Mouse (Mus musculus): Measurements from ENCODE around the gene Ppa1. TPM values are rescaled to one million over a fixed set of nuclear protein-coding genes. Genes with fewer than 3 reads are reported as not detected.

The Ppa1 gene
- polyA plus RNA-seq, 1 experiment from 2014 or later, result 194 TPM

- no peak overlapping the region for H3K4me2 ChIP-seq
- no peaks in the 10 kb centered on the region for H3K27me3 ChIP-seq
- H3K27ac ChIP-seq, result no peak overlapping the region
- H3K4me3 ChIP-seq, result no peak overlapping the region
- ATAC-seq (ENCODE audit: insufficient number of reproducible peaks, insufficient read depth, low FRiP score, low TSS enrichment, low read depth), result no peak
- H3K9ac ChIP-seq, result no peak overlapping the region
- H3K4me1 ChIP-seq, result no peaks in the 10 kb centered on the region
- 64% methylated on average over 6 of the region's 6 CpGs for WGBS
- no peaks in the 10 kb centered on the region for H3K36me3 ChIP-seq
- no peaks in the 10 kb centered on the region for H3K9me3 ChIP-seq
These were observed 74.9 kb downstream of the Ppa1 start for GRCm38 (mm10) chr10:61723271-61723670.

Other genes starting within 250 kb of the Ppa1 start
- 0.15 and 0.25 TPM in 2 replicates for gene Nodal, start 230.6 kb upstream of the Ppa1 start, polyA plus RNA-seq (2015; fragmentation: Nextera tagmentation; extraction: Ambion mirVana)
- gene Eif4ebp2, start 195.9 kb upstream of the Ppa1 start, polyA plus RNA-seq (2015; fragmentation: Nextera tagmentation; extraction: Ambion mirVana), result 63.3 and 67.6 TPM in 2 replicates
- gene Lrrc20, start 172.8 kb upstream of the Ppa1 start, polyA plus RNA-seq (2015; fragmentation: Nextera tagmentation; extraction: Ambion mirVana), result 10.2 and 12.4 TPM in 2 replicates
- gene Npffr1, start 53.1 kb upstream of the Ppa1 start, polyA plus RNA-seq (2015; fragmentation: Nextera tagmentation; extraction: Ambion mirVana), result 0.12 TPM in 1 of 2 replicates, not detected in the other
- gene Sar1a, start 31.7 kb downstream of the Ppa1 start, polyA plus RNA-seq (2015; fragmentation: Nextera tagmentation; extraction: Ambion mirVana), result 272 and 274 TPM in 2 replicates
- gene Tysnd1, start 47.0 kb downstream of the Ppa1 start, polyA plus RNA-seq (2015; fragmentation: Nextera tagmentation; extraction: Ambion mirVana), result 26.8 and 33.3 TPM in 2 replicates
- 9.4 and 11.0 TPM in 2 replicates for gene Aifm2, start 66.7 kb downstream of the Ppa1 start, polyA plus RNA-seq (2015; fragmentation: Nextera tagmentation; extraction: Ambion mirVana)
- 281 and 321 TPM in 2 replicates for gene H2afy2, start 135.6 kb downstream of the Ppa1 start, polyA plus RNA-seq (2015; fragmentation: Nextera tagmentation; extraction: Ambion mirVana)